Mouse (Mus musculus) midbrain, embryonic 16.5 days (tissue): ENCODE measurements around the gene Crocc2. TPM values are rescaled to one million over a fixed set of nuclear protein-coding genes. Genes with fewer than 3 reads are reported as not detected.

Source experiments
- ATAC-seq: fragments of 200-750 bp; cut with Nextera tagmentation; 2 replicates; pipeline ENCODE4 v1.8.0; 2017; ENCODE audit warnings: moderate TSS enrichment
- H3K27ac ChIP-seq: fragments of 300-500 bp; sonication (generic); 2 replicates; pipeline ENCODE4 v1.5.1; 2014; ENCODE audit warnings: mild to moderate bottlenecking, low read length, mixed read lengths
- H3K27me3 ChIP-seq: fragments of 300-500 bp; sonication (generic); 2 replicates; pipeline ENCODE4 v1.6.1; 2014; ENCODE audit warnings: low read depth, low read length, mixed read lengths; ENCODE audit not compliant: control insufficient read depth, insufficient read depth
- H3K36me3 ChIP-seq: fragments of 300-500 bp; sonication (generic); 2 replicates; pipeline ENCODE4 v1.6.1; 2014; ENCODE audit warnings: mild to moderate bottlenecking, low read length, moderate library complexity, mixed read lengths; ENCODE audit not compliant: control insufficient read depth, insufficient read depth
- H3K4me1 ChIP-seq: fragments of 300-500 bp; sonication (generic); 2 replicates; pipeline ENCODE4 v1.6.1; 2014; ENCODE audit warnings: mild to moderate bottlenecking, low read length, mixed read lengths; ENCODE audit not compliant: control insufficient read depth, insufficient read depth
- H3K4me2 ChIP-seq: fragments of 300-500 bp; sonication (generic); 2 replicates; pipeline ENCODE4 v1.6.1; 2014; ENCODE audit warnings: mild to moderate bottlenecking, low read length, mixed read lengths
- H3K4me3 ChIP-seq: fragments of 300-500 bp; sonication (generic); 2 replicates; pipeline ENCODE4 v1.5.1; 2014; ENCODE audit warnings: low read depth, mild to moderate bottlenecking, low read length, moderate library complexity, mixed read lengths
- H3K9ac ChIP-seq: fragments of 300-500 bp; sonication (generic); 2 replicates; pipeline ENCODE4 v1.6.1; 2014; ENCODE audit warnings: low read depth, low read length, mixed read lengths
- H3K9me3 ChIP-seq: fragments of 300-500 bp; sonication (generic); replicated peaks from 2 replicates; pipeline ENCODE4 v1.6.1; 2014; ENCODE audit warnings: mild to moderate bottlenecking, low read length, mixed read lengths; ENCODE audit not compliant: control insufficient read depth, poor library complexity, severe bottlenecking
- WGBS: fragments of 180-500 bp; shearing (Covaris S2); extraction: QIAGEN DNeasy Blood & Tissue Kit; methylation state at CpG from one replicate; pipeline ENCODE4 v1.1.7; 2014; 5-methylcytosine and 5-hydroxymethylcytosine counted together
- polyA plus RNA-seq: library from polyadenylated mRNA; unstranded; fragments of >200 nt; fragmentation: Nextera tagmentation; extraction: Ambion mirVana; gene quantifications from 2 replicates; pipeline ENCODE4 v1.2.1, GENCODE M21; 2015

Gene Crocc2
- polyA plus RNA-seq, 1 experiment from 2014 or later = 0.74 TPM

DNA sequence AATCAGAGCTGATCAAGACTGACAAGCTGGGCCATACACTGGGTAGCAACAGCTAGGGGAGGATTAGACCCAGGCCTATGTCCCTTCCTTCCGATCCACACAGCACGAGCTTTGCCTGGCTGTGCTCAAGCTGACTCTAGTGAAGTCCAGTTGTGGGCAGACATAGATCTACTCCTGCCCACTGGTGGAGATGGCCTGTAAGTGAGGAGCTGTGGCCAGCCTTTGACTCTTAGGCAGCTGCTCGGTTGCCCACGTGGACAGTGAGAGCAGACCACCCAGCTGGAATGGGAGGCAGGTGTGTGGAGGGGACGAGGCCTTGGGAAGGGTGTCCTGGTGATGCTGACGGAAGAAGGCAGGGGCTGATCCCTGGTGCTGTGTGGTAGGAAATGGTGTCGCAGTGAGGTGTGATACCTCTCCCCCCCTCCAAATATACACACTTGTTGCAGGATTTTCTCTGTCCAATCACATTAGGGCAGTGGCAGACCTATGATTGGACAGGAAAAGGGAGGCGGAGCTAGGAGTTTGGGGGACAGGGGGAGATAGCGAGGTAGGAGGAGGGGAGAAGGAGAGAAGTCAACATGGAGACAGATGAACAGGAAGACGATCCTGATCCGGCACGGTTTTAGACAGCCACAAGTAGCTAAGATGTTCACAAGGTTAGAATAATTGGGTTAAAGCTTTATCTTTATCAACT is 37.9 kb downstream of the Crocc2 start:
- H3K27ac ChIP-seq = no peak overlapping the region
- no peaks in the 10 kb centered on the region for H3K27me3 ChIP-seq
- no peak overlapping the region for H3K4me3 ChIP-seq
- H3K9ac ChIP-seq = no peak overlapping the region
- no peaks in the 10 kb centered on the region for H3K9me3 ChIP-seq
- 0 out of 2 replicates have a peak, but pooled peaks have one; percentile 19 for ATAC-seq
- WGBS = 64% methylated on average over 12 of the region's 12 CpGs
- no peaks in the 10 kb centered on the region for H3K36me3 ChIP-seq
- peaks cover 12% of the 10 kb centered on the region for H3K4me1 ChIP-seq
- no peak overlapping the region for H3K4me2 ChIP-seq

DNA sequence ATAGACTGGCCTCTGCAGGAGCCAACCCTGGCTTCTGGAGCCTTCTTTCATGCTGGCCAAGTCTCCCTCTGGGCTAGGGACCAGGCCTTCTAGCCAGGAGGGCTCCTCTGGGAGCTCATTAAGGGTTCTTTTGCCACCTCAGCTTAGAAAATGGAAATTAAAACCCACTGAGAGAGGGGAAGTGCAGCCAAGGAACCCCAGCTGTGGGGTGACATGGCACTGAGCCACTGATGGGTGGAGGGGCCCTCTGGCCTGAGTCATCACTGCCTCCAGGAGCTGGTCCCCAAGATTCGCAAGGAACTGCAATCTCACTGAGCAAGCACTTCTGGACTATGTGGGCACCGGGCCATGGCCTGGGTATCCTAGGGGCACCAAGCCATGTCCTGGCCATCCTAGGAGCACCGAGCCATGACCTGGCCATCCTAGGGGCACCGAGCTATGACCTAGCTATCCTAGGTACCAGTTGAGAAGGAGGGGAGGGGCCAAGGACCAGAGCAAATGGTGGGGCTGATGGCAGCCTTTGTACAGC is 39.1 kb downstream of the Crocc2 start:
- Histone ChIP-seq H3K4me1 (peaks cover 12% of the 10 kb centered on the region), H3K27me3 (no peaks in the 10 kb centered on the region), H3K27ac (no peak overlapping the region), H3K4me2 (no peak overlapping the region), H3K9me3 (no peaks in the 10 kb centered on the region), H3K36me3 (no peaks in the 10 kb centered on the region), H3K4me3 (no peak overlapping the region), H3K9ac (no peak overlapping the region)
- 89% methylated on average over 4 of the region's 4 CpGs for WGBS
- ATAC-seq = no peak

DNA sequence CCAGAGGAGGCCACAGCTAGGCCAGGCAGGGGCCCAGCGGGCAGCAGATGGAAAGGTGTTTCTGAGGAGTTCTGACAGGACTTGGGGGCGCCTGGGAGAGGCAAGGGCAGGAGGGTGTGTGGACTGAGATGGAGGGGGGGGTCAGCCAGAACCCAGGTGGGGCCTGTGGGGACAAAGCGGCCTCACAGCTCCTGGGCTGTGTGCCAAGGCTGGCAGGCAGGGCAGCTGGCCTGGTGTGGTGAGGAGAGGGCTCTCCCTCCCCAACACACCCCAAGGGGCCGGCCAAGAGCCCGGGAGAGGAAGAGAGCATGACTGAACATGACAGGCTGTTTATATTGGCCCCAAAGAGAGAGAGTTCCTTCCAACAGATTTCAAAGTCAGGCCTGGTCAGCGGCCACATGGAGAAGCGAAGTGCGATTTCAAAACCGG is 41.7 kb downstream of the Crocc2 start:
- no peaks in the 10 kb centered on the region for H3K36me3 ChIP-seq
- H3K4me2 ChIP-seq = no peak overlapping the region
- H3K9me3 ChIP-seq = no peaks in the 10 kb centered on the region
- H3K27ac ChIP-seq = peak overlapping the region; percentile 22; the same call in 1 of the 2 replicates
- H3K9ac ChIP-seq = no peak overlapping the region
- no peak overlapping the region for H3K4me3 ChIP-seq
- 31% methylated on average over 9 of the region's 9 CpGs for WGBS
- H3K27me3 ChIP-seq = no peaks in the 10 kb centered on the region; the same call in 1 of the 2 replicates
- ATAC-seq = peak; percentile 76
- H3K4me1 ChIP-seq = peaks cover 12% of the 10 kb centered on the region

DNA sequence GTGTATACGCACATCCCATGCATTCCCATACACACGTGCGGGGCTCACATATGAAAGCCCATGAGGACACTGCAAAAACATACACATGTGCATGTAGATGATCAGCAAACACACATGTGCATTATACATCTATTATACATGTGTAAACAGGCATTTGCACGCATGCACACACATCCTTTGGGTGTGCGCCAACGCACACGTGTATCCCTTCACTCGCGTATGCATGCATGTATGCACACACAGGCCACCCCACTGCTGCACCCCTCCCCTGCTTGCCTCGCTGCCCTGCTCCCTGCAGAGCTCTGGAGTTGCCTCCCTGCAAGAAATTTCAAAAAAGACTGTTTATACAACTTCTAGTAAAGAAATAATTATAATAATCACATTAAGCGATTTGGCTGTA is 42.5 kb downstream of the Crocc2 start:
- peaks cover 12% of the 10 kb centered on the region for H3K4me1 ChIP-seq
- no peak overlapping the region for H3K4me3 ChIP-seq
- ATAC-seq = no peak
- H3K27ac ChIP-seq = no peak overlapping the region
- H3K4me2 ChIP-seq = no peak overlapping the region
- no peaks in the 10 kb centered on the region for H3K9me3 ChIP-seq
- no peak overlapping the region for H3K9ac ChIP-seq
- no peaks in the 10 kb centered on the region; the same call in 1 of the 2 replicates for H3K27me3 ChIP-seq
- H3K36me3 ChIP-seq = no peaks in the 10 kb centered on the region
- 81% methylated on average over 11 of the region's 11 CpGs for WGBS

DNA sequence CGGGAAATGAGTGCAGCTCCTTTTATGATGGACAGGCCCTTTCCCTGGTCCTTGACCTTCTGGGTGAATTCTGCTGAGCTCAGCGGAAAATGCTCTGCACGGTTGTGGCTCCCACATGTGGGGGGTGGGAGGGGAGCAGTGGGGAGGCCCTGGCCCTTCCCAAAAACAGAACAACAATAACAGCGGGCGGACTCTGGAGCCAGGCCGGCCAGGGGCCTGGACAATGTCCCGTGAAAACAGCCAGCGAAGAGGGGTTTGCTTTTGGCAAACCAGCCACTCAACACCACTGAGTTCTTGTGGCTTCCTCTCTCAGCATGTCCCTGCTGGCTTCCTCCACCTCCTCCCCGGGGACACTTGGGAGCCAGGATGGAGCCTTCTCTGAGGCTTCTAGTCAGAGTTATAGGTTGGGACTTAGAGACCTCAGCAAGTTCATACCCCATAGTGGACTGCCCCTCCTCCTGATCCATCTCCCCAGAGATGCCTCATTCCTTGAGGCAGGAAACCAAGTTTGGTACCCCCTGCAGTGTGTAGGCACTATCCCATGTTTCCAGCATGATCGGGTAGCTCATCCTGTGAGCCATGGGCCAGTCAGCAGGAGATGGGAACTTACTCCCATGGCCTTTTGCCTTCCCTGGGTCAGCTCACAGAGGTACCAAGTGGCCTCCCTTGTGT is 43.2 kb downstream of the Crocc2 start:
- Histone ChIP-seq H3K4me2 (no peak overlapping the region), H3K4me1 (peaks cover 12% of the 10 kb centered on the region), H3K36me3 (no peaks in the 10 kb centered on the region), H3K9me3 (no peaks in the 10 kb centered on the region), H3K4me3 (no peak overlapping the region), H3K27ac (no peak overlapping the region), H3K27me3 (no peaks in the 10 kb centered on the region; the same call in 1 of the 2 replicates), H3K9ac (no peak overlapping the region)
- WGBS = 45% methylated on average over 10 of the region's 10 CpGs
- no peak for ATAC-seq

DNA sequence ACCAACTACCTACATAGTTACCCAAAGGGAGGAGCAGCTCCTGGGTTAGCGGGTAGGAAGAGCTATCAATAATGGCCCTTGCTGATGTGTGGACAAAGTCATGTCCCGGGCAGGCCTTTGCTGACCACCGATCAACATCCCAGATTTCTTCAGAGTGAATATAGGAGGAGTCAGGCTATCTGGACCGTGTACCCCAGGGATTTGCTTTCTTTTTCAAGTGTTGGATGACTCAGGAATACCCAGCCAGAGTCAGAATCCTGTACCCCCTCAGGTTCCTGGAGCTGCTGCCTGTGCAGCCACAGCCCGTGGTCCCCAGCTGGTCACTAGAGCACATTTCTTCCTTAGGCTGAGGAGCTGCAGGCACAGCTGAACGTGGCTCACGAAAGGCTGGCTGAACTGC is 43.9 kb downstream of the Crocc2 start:
- Histone ChIP-seq H3K9ac (no peak overlapping the region), H3K4me1 (peaks cover 12% of the 10 kb centered on the region), H3K36me3 (no peaks in the 10 kb centered on the region), H3K4me2 (no peak overlapping the region), H3K9me3 (no peaks in the 10 kb centered on the region), H3K27ac (no peak overlapping the region), H3K27me3 (no peaks in the 10 kb centered on the region; the same call in 1 of the 2 replicates), H3K4me3 (no peak overlapping the region)
- no peak for ATAC-seq
- 85% methylated on average over 7 of the region's 7 CpGs for WGBS

DNA sequence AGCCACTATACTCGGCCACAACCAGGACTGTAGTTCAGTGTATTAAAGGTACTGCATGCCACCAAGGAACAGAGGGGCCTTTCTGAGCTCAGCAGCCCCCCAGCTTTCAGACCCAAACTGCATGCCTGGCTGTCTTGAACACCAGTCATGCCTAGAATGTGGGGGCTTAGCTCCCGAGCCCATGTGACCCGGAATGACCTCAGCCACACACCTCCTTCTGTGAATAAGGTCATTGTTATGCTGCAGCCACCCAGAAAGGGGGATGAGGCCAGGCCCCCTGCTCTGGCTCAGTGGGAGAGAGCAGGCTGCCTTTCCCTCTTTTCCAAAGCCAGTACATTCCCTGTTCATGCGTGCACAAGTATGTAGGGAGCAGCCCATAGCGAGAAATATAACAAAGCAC is 46.1 kb downstream of the Crocc2 start:
- 16% methylated on average over 5 of the region's 5 CpGs for WGBS
- no peak overlapping the region for H3K9ac ChIP-seq
- no peaks in the 10 kb centered on the region; the same call in 1 of the 2 replicates for H3K27me3 ChIP-seq
- H3K4me3 ChIP-seq = no peak overlapping the region
- ATAC-seq = no peak
- no peaks in the 10 kb centered on the region for H3K36me3 ChIP-seq
- H3K9me3 ChIP-seq = no peaks in the 10 kb centered on the region
- peaks cover 12% of the 10 kb centered on the region for H3K4me1 ChIP-seq
- H3K4me2 ChIP-seq = no peak overlapping the region
- no peak overlapping the region for H3K27ac ChIP-seq

DNA sequence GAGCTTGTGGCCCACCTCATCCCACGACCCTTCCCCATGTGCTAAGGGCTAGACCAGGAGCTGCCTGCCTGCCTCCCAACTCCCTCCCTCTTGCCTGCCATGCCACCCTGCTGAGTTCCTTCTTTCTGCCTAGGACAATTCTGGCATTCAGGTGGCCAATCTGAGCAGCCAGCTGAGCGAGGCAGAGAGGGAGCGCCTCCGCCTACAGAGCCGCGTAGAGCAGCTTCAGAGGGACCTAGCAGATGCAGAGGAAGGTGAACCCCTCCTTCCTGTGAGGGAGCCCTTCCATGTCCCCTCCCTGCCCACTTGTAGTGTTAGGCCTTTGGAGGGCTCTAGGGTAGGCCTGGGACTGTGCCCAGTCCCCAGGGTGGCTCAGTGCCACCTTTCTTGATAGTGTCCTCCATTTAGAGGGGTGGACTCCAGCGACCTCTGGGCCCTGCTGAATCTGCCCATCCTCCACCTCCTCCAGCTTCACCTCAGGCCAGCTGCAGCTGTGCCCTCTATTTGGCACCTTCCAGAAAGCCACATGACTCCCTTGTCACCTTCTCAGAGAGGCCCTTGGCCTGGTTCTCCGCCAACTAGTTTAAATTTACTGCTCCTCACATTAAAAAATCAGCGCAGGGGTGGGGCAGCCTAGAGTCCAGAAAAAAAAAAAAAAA is 48.4 kb downstream of the Crocc2 start:
- H3K36me3 ChIP-seq = no peaks in the 10 kb centered on the region
- no peaks in the 10 kb centered on the region for H3K9me3 ChIP-seq
- no peaks in the 10 kb centered on the region; the same call in 1 of the 2 replicates for H3K27me3 ChIP-seq
- no peak; the same call in 1 of the 2 replicates for ATAC-seq
- H3K4me2 ChIP-seq = no peak overlapping the region
- H3K4me1 ChIP-seq = no peaks in the 10 kb centered on the region
- H3K4me3 ChIP-seq = no peak overlapping the region
- no peak overlapping the region for H3K9ac ChIP-seq
- 61% methylated on average over 9 of the region's 9 CpGs for WGBS
- H3K27ac ChIP-seq = no peak overlapping the region
